Mouse (Mus musculus) E14TG2a.4 (cell line): ENCODE measurements at regions not wholly inside any gene's neighbourhood (a gene's known extent, or its start where the extent isn't known, plus 50 kb on each side); places are given as distances from the start of the nearest gene placed in this dataset.

ENCODE experiments used
- H3K27me3 ChIP-seq: 2 replicates; pipeline ENCODE4 v1.6.1; 2014; ENCODE audit warnings: low read length, control low read depth; ENCODE audit not compliant: insufficient read depth
- H3K36me3 ChIP-seq: 2 replicates; pipeline ENCODE4 v1.6.1; 2014; ENCODE audit warnings: low read length, control low read depth; ENCODE audit not compliant: insufficient read depth
- H3K4me1 ChIP-seq: replicated peaks from 2 replicates; pipeline ENCODE4 v1.6.1; 2014; ENCODE audit warnings: low read depth, low read length, control low read depth
- H3K4me3 ChIP-seq: replicated peaks from 2 replicates; pipeline ENCODE4 v1.5.1; 2014; ENCODE audit warnings: mild to moderate bottlenecking, low read length
- H3K9me3 ChIP-seq: 2 replicates; pipeline ENCODE4 v1.6.1; 2014; ENCODE audit warnings: low read length, control low read depth
- CTCF ChIP-seq: conservative IDR thresholded peaks from 2 replicates; pipeline ENCODE4 v1.5.1; 2014; ENCODE audit warnings: low read length
- NANOG ChIP-seq: IDR thresholded peaks from 2 replicates; pipeline ENCODE4 v1.6.1; 2014; ENCODE audit warnings: borderline replicate concordance, low read length, mixed read lengths
- POU5F1 ChIP-seq: IDR thresholded peaks from 2 replicates; pipeline ENCODE4 v1.6.1; 2014; ENCODE audit warnings: low read length, borderline replicate concordance

DNA sequence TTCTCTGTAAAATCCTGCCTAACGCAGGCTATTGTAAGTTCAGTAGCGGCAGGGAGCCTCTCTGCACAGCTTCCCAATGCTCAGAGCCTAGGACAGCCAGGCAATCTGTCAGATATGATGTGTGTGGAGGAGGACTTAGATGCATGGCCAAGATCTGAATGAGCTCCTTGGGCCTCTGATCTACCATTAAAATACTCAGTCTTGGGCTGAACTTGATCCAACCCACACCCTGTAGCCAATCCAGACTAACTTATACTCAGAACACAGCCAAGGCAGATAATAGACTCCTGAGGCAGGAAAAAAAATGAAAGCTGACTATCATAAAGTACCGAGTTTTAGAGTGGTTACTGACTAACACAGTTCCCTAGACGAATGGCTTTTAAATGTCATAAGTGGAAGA lies 165.4 kb upstream of the Zfp618 start:
- Histone ChIP-seq H3K9me3 (peaks cover 5% of the 10 kb centered on the region; the same call in 1 of the 2 replicates), H3K36me3 (no peaks in the 10 kb centered on the region), H3K4me3 (no peak overlapping the region), H3K27me3 (no peaks in the 10 kb centered on the region), H3K4me1 (no peaks in the 10 kb centered on the region)
- no peak for TF ChIP-seq CTCF
- no peak for TF ChIP-seq POU5F1
- TF ChIP-seq NANOG = no peak

DNA sequence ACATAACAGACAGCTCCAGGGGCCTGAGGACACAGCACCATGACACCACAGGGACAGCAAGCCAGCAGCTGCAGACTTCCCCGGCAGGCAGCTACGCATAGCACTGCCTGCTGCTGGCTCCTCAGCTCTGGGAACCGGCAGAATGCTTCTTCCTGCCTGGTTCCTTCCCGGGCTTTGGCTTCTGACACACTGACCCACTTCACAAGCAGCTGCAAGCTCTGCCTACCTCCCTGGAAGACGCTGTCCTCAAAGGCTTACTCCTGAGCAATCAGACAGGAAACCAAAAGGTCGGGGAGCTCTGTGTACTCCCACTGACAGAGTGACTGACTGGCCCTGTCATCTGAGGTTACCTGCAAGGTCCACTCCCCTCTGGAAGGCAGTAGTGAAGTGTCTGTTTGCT lies 159.5 kb upstream of the Zfp618 start:
- TF ChIP-seq CTCF (no peak), POU5F1 (no peak), NANOG (no peak)
- Histone ChIP-seq H3K27me3 (0 out of 2 replicates have a peak, but pooled peaks cover 3% of the 10 kb centered on the region), H3K9me3 (peaks cover 5% of the 10 kb centered on the region; the same call in 1 of the 2 replicates), H3K36me3 (no peaks in the 10 kb centered on the region), H3K4me1 (no peaks in the 10 kb centered on the region), H3K4me3 (no peak overlapping the region)

DNA sequence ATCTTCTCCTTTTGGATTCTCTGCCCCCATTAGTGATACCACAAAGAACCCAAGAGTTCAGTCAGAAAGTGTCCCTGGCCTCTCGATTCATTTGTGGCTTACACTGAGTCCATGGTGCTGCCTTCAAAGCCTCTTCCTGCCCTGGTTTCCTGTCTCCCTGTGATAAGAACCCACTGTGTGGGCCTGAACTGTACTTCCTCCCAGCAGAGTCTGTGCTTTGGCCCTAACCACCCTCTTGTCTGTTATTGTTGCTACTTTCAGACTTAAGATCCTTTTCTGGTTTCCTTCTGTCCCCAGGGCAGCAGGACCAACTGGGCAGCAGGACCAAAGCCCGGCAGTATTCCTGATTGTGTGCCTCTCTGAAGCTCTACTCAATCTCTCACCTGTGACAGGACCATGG lies 158.6 kb upstream of the Zfp618 start:
- no peaks in the 10 kb centered on the region for H3K4me1 ChIP-seq
- TF ChIP-seq CTCF (no peak), POU5F1 (no peak), NANOG (no peak)
- H3K9me3 ChIP-seq = peaks cover 5% of the 10 kb centered on the region; the same call in 1 of the 2 replicates
- H3K27me3 ChIP-seq = 0 out of 2 replicates have a peak, but pooled peaks cover 3% of the 10 kb centered on the region
- no peaks in the 10 kb centered on the region for H3K36me3 ChIP-seq
- H3K4me3 ChIP-seq = no peak overlapping the region

DNA sequence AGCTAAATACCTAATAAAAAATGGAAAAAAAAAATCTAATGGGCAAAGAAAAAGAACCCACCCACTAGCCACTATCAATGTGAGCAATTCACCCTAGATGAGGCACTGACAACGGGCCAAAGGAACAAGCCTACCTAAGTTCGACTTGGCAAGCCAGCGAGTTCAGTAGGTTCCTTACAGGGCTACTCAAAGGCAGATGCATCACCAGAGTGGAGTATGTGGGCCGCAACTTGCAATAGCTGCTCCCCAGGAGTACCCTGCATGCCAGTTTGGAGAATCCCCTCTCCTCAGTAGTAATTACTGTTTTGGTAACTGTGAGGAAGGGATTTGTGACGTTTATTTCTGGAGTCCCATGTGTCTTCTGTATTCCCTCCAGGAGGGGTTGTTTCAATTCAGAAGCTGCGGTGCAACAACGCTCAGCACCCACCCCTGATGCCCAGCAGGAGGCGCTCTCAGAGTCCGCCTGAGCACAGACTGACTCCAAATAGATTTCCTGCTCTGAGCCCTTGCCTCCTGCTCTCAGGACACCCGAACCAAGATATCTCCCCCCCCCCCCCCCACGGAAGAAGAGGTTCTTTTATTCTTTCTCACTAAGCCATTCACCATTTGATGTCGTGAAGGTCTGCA lies 157.3 kb upstream of the Zfp618 start:
- Histone ChIP-seq H3K27me3 (0 out of 2 replicates have a peak, but pooled peaks cover 3% of the 10 kb centered on the region), H3K36me3 (no peaks in the 10 kb centered on the region), H3K4me1 (no peaks in the 10 kb centered on the region), H3K9me3 (no peaks in the 10 kb centered on the region), H3K4me3 (no peak overlapping the region)
- TF ChIP-seq CTCF (peak; percentile 49), POU5F1 (no peak), NANOG (no peak)

DNA sequence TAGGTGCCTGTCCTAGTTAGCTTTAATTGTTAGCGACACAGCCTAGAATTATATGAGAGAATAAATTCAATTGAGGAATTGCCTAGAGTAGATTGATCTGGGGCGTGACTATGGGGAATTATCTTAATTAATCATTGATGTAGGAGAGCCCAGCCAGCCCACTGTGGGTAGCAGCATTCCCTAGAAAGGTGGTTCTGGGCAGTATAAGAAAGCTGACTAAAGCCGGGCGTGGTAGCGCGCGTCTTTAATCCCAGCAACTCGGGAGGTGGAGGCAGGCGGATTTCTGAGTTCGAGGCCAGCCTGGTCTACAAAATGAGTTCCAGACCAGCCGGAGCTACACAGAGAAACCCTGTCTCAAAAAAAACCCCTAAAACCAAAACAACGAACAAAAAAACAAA lies 156.8 kb upstream of the Zfp618 start:
- Histone ChIP-seq H3K4me3 (no peak overlapping the region), H3K4me1 (no peaks in the 10 kb centered on the region), H3K36me3 (no peaks in the 10 kb centered on the region), H3K9me3 (no peaks in the 10 kb centered on the region), H3K27me3 (0 out of 2 replicates have a peak, but pooled peaks cover 3% of the 10 kb centered on the region)
- TF ChIP-seq CTCF = no peak
- TF ChIP-seq POU5F1 = no peak
- TF ChIP-seq NANOG = no peak

DNA sequence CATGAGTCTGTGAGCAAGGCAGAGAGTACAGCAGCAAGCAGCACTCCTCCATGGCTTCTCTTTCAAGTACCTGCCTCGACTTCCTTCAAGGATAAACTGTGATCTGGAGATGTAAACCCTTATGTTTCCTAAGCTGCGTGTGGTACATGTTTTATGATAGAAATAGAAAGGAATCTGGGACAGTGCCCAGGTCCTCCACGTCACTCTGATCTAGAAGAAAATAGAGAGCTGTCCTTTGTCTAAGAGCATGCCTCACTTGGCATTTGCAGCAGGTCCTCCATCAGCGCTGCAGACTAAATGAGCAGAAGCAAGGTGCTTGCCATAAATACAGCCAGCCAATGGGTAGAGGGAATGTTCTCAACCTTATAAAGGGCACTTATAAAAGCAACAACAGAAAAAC lies 156.3 kb upstream of the Zfp618 start:
- H3K27me3 ChIP-seq = 0 out of 2 replicates have a peak, but pooled peaks cover 3% of the 10 kb centered on the region
- no peaks in the 10 kb centered on the region for H3K36me3 ChIP-seq
- H3K9me3 ChIP-seq = no peaks in the 10 kb centered on the region
- no peaks in the 10 kb centered on the region for H3K4me1 ChIP-seq
- TF ChIP-seq CTCF = no peak
- H3K4me3 ChIP-seq = no peak overlapping the region

DNA sequence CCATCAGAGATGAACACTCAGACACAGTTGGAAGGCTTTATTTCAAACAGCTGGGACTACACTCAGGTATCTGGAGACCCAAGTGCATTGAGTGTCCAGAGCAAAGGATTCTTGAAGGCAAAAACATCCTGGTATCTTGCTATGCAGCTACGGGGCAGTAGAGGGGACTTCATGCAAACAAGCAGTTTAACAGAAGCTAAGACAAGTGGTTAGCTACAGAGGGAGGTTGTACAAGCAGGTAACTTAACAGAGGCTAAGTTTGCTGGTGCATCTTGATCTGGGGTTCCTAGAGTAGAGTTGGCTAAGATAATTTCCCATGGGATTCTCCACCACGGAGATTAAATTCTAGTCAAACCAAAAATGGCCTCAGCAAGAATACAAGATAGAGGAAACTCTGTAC lies 145.5 kb upstream of the Zfp618 start:
- no peak overlapping the region for H3K4me3 ChIP-seq
- no peaks in the 10 kb centered on the region for H3K9me3 ChIP-seq
- no peaks in the 10 kb centered on the region for H3K27me3 ChIP-seq
- no peaks in the 10 kb centered on the region for H3K4me1 ChIP-seq
- no peaks in the 10 kb centered on the region for H3K36me3 ChIP-seq
- TF ChIP-seq POU5F1 = no peak
- no peak for TF ChIP-seq NANOG
- TF ChIP-seq CTCF = no peak

DNA sequence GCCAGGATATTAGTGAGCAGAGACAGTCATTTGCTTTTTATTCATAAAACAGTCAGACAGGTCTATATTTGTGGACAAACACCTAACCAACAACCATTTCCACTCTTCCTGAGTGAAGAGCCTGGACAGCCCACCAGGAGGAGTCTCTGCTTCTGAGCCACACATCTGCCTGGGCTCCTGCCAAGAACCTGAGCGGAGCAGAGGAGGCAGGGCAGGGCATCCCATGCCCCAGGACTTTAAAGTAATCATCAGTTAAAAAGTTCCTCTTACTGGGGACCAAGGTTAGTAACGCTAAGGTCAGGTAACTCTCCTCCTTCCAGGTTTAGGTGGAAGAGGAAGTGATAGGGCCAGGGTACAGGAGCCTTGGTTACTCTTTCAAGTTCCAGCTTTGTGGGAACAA lies 144.1 kb upstream of the Zfp618 start:
- no peak overlapping the region for H3K4me3 ChIP-seq
- no peaks in the 10 kb centered on the region for H3K27me3 ChIP-seq
- no peak for TF ChIP-seq CTCF
- no peak for TF ChIP-seq NANOG
- TF ChIP-seq POU5F1 = no peak
- no peaks in the 10 kb centered on the region for H3K36me3 ChIP-seq
- no peaks in the 10 kb centered on the region for H3K4me1 ChIP-seq
- no peaks in the 10 kb centered on the region for H3K9me3 ChIP-seq

DNA sequence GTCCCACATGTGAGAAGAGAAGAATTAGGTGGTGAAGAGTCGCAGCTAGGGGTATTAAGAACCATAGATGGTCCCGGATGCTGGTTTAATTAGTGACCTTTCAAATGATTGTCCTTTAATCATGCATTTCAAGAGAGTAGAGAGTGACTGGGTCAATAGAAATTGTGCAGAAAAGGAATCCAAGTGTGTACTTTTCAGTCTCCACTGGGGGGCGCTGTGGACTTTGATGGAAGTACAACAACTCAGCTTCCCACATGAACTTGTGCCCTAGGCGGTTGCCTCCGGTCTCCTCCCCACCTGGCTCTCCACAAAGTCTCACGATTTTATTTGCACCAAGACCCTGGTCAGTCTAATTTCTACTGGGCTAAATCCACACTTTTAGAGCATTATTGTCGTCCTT lies 142.8 kb upstream of the Zfp618 start:
- H3K27me3 ChIP-seq = no peaks in the 10 kb centered on the region
- H3K36me3 ChIP-seq = no peaks in the 10 kb centered on the region
- no peaks in the 10 kb centered on the region for H3K9me3 ChIP-seq
- H3K4me3 ChIP-seq = no peak overlapping the region
- no peaks in the 10 kb centered on the region for H3K4me1 ChIP-seq
- no peak for TF ChIP-seq POU5F1
- peak; percentile 51 for TF ChIP-seq CTCF
